Mouse (Mus musculus) kidney, embryonic 16.5 days (tissue): Measurements from ENCODE around the gene Dscaml1. TPM values are rescaled to one million over a fixed set of nuclear protein-coding genes. Genes with fewer than 3 reads are reported as not detected.

Experiments used
- ATAC-seq: fragments of 200-750 bp; cut with Nextera tagmentation; 2 replicates; pipeline ENCODE4 v1.8.0; 2017; ENCODE audit warnings: moderate TSS enrichment; ENCODE audit not compliant: low FRiP score, low TSS enrichment
- H3K27ac ChIP-seq: fragments of 300-500 bp; sonication (generic); 2 replicates; pipeline ENCODE4 v1.5.1; 2014; ENCODE audit warnings: low read length
- H3K27me3 ChIP-seq: fragments of 300-500 bp; sonication (generic); 2 replicates; pipeline ENCODE4 v1.6.1; 2014; ENCODE audit warnings: low read length, control low read depth, mixed read lengths; ENCODE audit not compliant: insufficient read depth
- H3K36me3 ChIP-seq: fragments of 300-500 bp; sonication (generic); 2 replicates; pipeline ENCODE4 v1.6.1; 2014; ENCODE audit warnings: low read length, control low read depth, mixed read lengths; ENCODE audit not compliant: insufficient read depth
- H3K4me1 ChIP-seq: fragments of 300-500 bp; sonication (generic); 2 replicates; pipeline ENCODE4 v1.6.1; 2014; ENCODE audit warnings: low read length, control low read depth, mixed read lengths; ENCODE audit not compliant: insufficient read depth
- H3K4me2 ChIP-seq: fragments of 300-500 bp; sonication (generic); replicated peaks from 2 replicates; pipeline ENCODE4 v1.6.1; 2014; ENCODE audit warnings: low read depth, low read length
- H3K4me3 ChIP-seq: fragments of 300-500 bp; sonication (generic); 2 replicates; pipeline ENCODE4 v1.5.1; 2014; ENCODE audit warnings: mild to moderate bottlenecking, low read length
- H3K9ac ChIP-seq: fragments of 300-500 bp; sonication (generic); replicated peaks from 2 replicates; pipeline ENCODE4 v1.6.1; 2014; ENCODE audit warnings: low read length
- H3K9me3 ChIP-seq: fragments of 300-500 bp; sonication (generic); 2 replicates; pipeline ENCODE4 v1.6.1; 2016; ENCODE audit warnings: low read length, control low read depth
- WGBS: fragments of 180-500 bp; shearing (Covaris S2); extraction: QIAGEN DNeasy Blood & Tissue Kit; methylation state at CpG from one replicate; pipeline ENCODE4 v1.1.7; 2014; 5-methylcytosine and 5-hydroxymethylcytosine counted together
- polyA plus RNA-seq: library from polyadenylated mRNA; unstranded; fragments of >200 nt; fragmentation: Nextera tagmentation; extraction: Ambion mirVana; gene quantifications from 2 replicates; pipeline ENCODE4 v1.2.1, GENCODE M21; 2015

Dscaml1 gene
- polyA plus RNA-seq, 1 experiment from 2014 or later, result 0.37 TPM

DNA sequence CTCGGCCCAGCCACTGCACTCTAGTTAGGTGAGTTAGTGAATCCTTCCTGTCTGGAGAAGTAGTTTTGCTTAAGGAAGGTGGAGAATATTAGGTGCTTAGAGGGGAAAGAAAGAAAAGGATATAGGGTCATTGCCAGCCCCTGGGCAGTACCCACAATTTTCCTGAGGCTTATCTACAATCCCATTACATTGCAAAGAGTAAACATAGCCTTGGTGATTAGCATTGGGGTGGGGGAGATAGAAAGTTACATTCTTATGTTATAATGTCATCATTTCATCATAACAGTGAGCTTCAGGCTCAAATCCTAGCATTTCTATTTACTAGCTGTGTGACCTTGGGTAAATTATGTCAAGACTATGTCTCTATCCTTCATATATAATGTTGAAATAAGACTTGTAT, 70.5 kb downstream of the Dscaml1 start:
- Histone ChIP-seq H3K4me1 (peaks cover 15% of the 10 kb centered on the region), H3K27me3 (no peaks in the 10 kb centered on the region), H3K36me3 (no peaks in the 10 kb centered on the region), H3K4me2 (no peak overlapping the region), H3K9ac (no peak overlapping the region), H3K27ac (no peak overlapping the region), H3K9me3 (no peaks in the 10 kb centered on the region), H3K4me3 (no peak overlapping the region)
- ATAC-seq, result no peak
- 77% methylated on average over 1 of the region's 1 CpGs for whole genome bisulfite sequencing

GRCm38 (mm10) chr9:45499267-45499666, 72.8 kb downstream of the Dscaml1 start:
- Histone ChIP-seq H3K4me1 (peaks cover 21% of the 10 kb centered on the region), H3K4me3 (no peak overlapping the region), H3K36me3 (no peaks in the 10 kb centered on the region), H3K27me3 (no peaks in the 10 kb centered on the region), H3K27ac (peak overlapping the region; percentile 20; the same call in 1 of the 2 replicates), H3K9ac (no peak overlapping the region), H3K4me2 (no peak overlapping the region), H3K9me3 (no peaks in the 10 kb centered on the region)
- peak; percentile 27; the same call in 1 of the 2 replicates for ATAC-seq
- 23% methylated on average over 10 of the region's 10 CpGs for WGBS

DNA sequence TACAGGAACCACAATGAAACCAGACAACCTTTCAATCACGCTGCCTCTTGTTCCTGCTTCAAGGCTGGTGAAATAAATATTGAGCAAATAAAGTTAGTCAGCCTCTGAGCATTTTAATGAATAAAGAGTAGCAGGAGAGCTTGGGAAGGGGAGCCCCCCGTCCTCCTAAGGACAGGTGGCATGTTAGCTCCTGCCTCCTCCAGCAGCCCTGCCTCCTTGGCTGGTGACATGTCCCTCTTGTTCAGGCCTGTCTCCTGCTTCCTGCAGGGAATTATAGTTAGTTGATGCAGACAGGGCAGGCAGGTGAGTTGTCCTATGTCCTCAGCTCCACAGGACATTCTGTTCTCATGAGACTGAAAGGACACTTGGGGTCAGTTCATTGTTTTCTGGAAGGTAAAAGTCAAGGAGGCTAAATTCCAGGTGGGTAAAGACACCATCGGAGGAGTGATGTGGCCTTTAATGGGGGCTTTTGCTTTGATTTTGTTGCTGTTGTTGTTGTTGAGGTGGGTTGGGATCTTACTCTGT, 73.7 kb downstream of the Dscaml1 start:
- Histone ChIP-seq H3K4me3 (no peak overlapping the region), H3K9ac (no peak overlapping the region), H3K9me3 (no peaks in the 10 kb centered on the region), H3K27me3 (no peaks in the 10 kb centered on the region), H3K27ac (no peak overlapping the region), H3K4me1 (peaks cover 28% of the 10 kb centered on the region), H3K36me3 (no peaks in the 10 kb centered on the region), H3K4me2 (no peak overlapping the region)
- 61% methylated on average over 3 of the region's 3 CpGs for WGBS
- ATAC-seq, result no peak

DNA sequence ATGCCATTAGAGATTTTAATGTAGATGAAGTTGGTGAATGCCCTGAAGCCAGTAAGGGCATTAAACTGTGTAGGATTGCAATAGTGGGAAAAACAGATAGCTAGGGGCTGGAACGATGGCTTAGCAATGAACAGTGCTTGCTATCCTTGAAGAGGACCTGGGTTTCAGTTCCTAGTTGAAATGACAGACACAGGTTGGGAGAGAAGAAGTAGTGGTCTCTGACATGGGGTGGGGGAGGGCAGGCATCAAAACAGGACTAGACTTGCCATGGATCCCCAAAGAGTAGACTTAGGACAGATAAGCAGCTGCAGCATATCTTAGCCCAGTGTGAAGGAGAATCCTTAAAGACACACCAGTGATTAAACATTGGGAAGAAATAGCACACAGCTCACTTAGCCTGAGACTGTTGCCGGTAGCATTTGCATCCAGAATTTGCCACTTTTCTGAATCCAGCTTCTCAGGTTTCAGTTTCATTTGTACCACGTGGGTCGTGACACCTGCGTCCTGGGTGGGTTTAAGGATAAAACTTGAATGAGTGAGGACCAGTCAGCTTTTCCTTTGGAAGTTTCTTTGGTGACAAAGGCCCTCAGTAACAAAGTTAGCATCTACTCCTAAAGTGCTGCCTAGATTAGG, 75.0 kb downstream of the Dscaml1 start:
- Histone ChIP-seq H3K9ac (no peak overlapping the region), H3K27me3 (no peaks in the 10 kb centered on the region), H3K4me2 (no peak overlapping the region), H3K36me3 (no peaks in the 10 kb centered on the region), H3K27ac (no peak overlapping the region), H3K4me1 (peaks cover 36% of the 10 kb centered on the region), H3K4me3 (no peak overlapping the region), H3K9me3 (no peaks in the 10 kb centered on the region)
- 39% methylated on average over 5 of the region's 5 CpGs for WGBS
- ATAC-seq, result no peak

DNA sequence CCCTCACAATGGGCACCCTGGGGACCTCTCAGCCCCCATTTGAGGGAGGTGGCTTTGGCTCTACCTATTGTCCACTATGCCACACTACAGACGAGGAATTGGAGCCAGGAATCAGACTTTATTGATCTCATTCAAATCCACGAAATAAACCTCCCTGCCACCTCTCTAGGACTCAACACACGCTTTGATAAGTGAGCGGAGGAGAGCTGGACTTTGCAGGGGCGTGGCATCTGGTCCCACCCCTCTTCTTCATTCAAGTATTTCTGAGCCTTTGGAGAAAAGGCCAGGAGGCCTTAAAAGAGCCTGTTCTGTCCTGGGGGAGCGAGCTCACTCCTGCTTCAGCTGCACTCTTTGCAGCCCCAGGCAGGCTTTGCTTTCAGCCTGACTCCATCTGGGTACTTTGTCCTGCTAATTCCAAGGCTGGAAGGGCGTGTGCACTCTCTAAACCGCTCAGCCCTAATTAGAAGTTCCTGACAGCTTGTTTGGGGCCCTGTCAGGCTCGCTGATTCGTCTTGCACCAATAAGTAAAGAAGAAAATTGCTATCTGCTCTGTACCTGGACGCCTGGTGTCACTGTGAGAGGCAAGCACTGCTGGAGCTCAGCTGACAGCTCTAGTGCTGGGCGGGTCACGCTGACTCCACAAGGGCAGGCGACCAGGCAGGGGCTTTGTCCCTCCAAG, 75.7 kb downstream of the Dscaml1 start:
- Histone ChIP-seq H3K27me3 (no peaks in the 10 kb centered on the region), H3K4me2 (no peak overlapping the region), H3K36me3 (no peaks in the 10 kb centered on the region), H3K9me3 (no peaks in the 10 kb centered on the region), H3K27ac (no peak overlapping the region), H3K9ac (no peak overlapping the region), H3K4me1 (peaks cover 36% of the 10 kb centered on the region), H3K4me3 (no peak overlapping the region)
- 26% methylated on average over 14 of the region's 14 CpGs for WGBS
- ATAC-seq, result no peak

DNA sequence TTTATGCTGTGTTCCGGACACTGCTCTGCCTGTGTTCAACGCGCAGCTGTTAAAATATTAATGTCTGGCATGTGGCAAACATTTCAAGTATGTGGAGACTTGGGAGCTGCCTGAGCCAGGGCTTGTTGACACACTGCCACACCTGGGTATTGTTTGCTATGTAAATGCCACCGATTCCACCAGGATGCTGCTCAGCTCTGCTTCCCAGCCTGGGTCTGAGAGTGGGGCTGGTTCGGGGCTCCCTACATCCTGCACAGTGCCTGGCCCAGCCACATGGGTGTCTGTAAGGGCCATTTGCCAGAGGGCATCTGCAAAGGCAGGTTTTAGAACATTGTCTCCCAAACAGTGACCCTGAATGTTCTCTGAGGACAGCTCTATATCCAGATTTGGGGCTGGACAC, 78.5 kb downstream of the Dscaml1 start:
- 37% methylated on average over 5 of the region's 5 CpGs for WGBS
- Histone ChIP-seq H3K9me3 (no peaks in the 10 kb centered on the region), H3K27me3 (no peaks in the 10 kb centered on the region), H3K36me3 (no peaks in the 10 kb centered on the region), H3K27ac (peak overlapping the region; percentile 43; the same call in 1 of the 2 replicates), H3K4me1 (peaks cover 25% of the 10 kb centered on the region), H3K9ac (no peak overlapping the region), H3K4me3 (no peak overlapping the region), H3K4me2 (no peak overlapping the region)
- ATAC-seq, result peak; percentile 34; the same call in 1 of the 2 replicates

DNA sequence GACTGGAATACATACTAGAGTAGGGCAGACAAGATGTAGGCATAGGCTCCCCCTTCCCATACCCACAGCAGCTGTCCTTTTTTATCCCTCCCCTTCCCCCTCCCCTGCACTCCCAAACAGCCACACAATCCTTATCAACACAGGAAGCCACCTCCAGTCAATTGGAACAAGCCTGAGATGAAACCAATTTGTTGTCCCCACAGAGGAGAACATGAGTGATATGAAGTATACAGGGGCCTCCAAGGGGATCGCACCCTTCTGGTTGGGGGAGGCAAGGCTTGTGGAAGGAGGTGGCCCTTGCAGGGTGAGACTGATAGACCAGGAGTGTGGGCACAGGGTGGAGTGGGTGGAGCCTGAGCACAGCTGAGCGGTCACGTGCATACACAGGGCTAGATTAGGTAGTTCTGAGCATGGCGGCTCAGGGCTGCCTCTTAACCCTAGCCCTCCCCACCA, 79.1 kb downstream of the Dscaml1 start:
- no peaks in the 10 kb centered on the region for H3K36me3 ChIP-seq
- no peak overlapping the region for H3K9ac ChIP-seq
- H3K27me3 ChIP-seq, result no peaks in the 10 kb centered on the region
- no peak overlapping the region for H3K4me2 ChIP-seq
- ATAC-seq, result peak; percentile 89
- peaks cover 25% of the 10 kb centered on the region for H3K4me1 ChIP-seq
- H3K27ac ChIP-seq, result peak overlapping the region; percentile 43; the same call in 1 of the 2 replicates
- no peak overlapping the region for H3K4me3 ChIP-seq
- WGBS, result 31% methylated on average over 4 of the region's 4 CpGs
- H3K9me3 ChIP-seq, result no peaks in the 10 kb centered on the region

- no peak overlapping the region for H3K27ac ChIP-seq
- no peaks in the 10 kb centered on the region for H3K36me3 ChIP-seq
- no peaks in the 10 kb centered on the region for H3K27me3 ChIP-seq
- ATAC-seq, result no peak
- no peak overlapping the region for H3K4me3 ChIP-seq
- H3K4me2 ChIP-seq, result no peak overlapping the region
- peaks cover 18% of the 10 kb centered on the region for H3K4me1 ChIP-seq
- H3K9ac ChIP-seq, result no peak overlapping the region
- 19% methylated on average over 9 of the region's 9 CpGs for WGBS
- no peaks in the 10 kb centered on the region for H3K9me3 ChIP-seq
Measured at GRCm38 (mm10) chr9:45507482-45507881, 81.1 kb downstream of the Dscaml1 start.

DNA sequence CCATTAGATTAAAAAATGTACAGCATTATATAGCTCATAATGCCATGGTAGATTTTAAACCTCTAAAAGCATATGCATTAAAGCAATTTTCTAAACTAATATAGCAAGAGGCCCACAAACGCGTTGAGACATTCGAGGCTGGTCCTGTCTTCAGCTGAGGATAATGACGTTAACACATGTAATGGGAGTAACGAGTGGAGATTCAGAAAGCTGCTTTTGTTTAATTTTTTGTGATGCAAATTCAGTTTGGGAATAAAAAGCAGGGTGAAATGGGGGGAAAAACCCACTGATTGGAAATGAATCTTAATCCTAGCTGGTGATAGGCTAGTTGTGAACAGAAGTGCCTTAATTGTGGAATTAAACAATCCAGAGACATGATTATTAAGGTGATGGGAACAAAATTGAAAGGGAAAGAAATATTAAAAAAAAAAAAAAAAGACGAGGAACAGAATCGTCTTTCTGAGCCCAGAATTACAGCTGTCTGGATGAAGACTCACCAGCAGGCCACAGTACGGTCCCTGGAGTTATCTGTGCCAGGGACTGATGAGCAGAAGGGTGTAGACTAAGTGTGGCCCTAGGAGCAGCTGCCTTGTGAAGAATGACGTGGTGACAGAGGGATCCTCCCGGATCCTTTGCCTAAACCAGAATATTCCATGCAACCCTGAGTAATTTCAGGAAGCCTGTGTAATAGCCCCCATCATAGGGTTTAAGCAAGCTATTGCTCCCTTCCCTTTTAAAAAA, 84.5 kb downstream of the Dscaml1 start:
- Histone ChIP-seq H3K4me2 (no peak overlapping the region), H3K27ac (no peak overlapping the region), H3K36me3 (no peaks in the 10 kb centered on the region), H3K27me3 (no peaks in the 10 kb centered on the region), H3K9me3 (no peaks in the 10 kb centered on the region), H3K4me1 (peaks cover 4% of the 10 kb centered on the region), H3K9ac (no peak overlapping the region), H3K4me3 (no peak overlapping the region)
- ATAC-seq, result no peak
- 85% methylated on average over 10 of the region's 10 CpGs for WGBS
